Mouse (Mus musculus) hindbrain, embryonic 14.5 days (tissue): ENCODE measurements around the gene Hoxa10. TPM values are rescaled to one million over a fixed set of nuclear protein-coding genes. Genes with fewer than 3 reads are reported as not detected.
A peak's percentile ranks its signal among the peaks of the same experiment; 100 is the strongest.

Source experiments
- ATAC-seq: fragments of 200-750 bp; cut with Nextera tagmentation; 2 replicates; pipeline ENCODE4 v1.8.0; 2017; ENCODE audit warnings: moderate number of reproducible peaks, mild to moderate bottlenecking, moderate TSS enrichment, moderate library complexity; ENCODE audit not compliant: low FRiP score
- DNase-seq: peaks from one replicate; pipeline ENCODE4 v3.0.0-alpha.2; 2015; ENCODE audit warnings: low spot score
- H3K27ac ChIP-seq: fragments of 300-500 bp; sonication (generic); 2 replicates; pipeline ENCODE4 v1.5.1; 2014; ENCODE audit warnings: mild to moderate bottlenecking, moderate library complexity
- H3K27me3 ChIP-seq: fragments of 300-500 bp; sonication (generic); 2 replicates; pipeline ENCODE4 v1.6.1; 2014; ENCODE audit warnings: mild to moderate bottlenecking, low read length, mixed read lengths; ENCODE audit not compliant: control insufficient read depth, insufficient read depth
- H3K36me3 ChIP-seq: fragments of 300-500 bp; sonication (generic); replicated peaks from 2 replicates; pipeline ENCODE4 v1.6.1; 2014; ENCODE audit not compliant: control insufficient read depth, insufficient read depth
- H3K4me1 ChIP-seq: fragments of 300-500 bp; sonication (generic); replicated peaks from 2 replicates; pipeline ENCODE4 v1.6.1; 2014; ENCODE audit warnings: antibody characterized with exemption, low read length, mixed read lengths; ENCODE audit not compliant: control insufficient read depth, insufficient read depth
- H3K4me2 ChIP-seq: fragments of 300-500 bp; sonication (generic); replicated peaks from 2 replicates; pipeline ENCODE4 v1.6.1; 2014; ENCODE audit warnings: mild to moderate bottlenecking, moderate library complexity
- H3K4me3 ChIP-seq: fragments of 300-500 bp; sonication (generic); replicated peaks from 2 replicates; pipeline ENCODE4 v1.5.1; 2014; ENCODE audit warnings: mild to moderate bottlenecking, low read length
- H3K9ac ChIP-seq: fragments of 300-500 bp; sonication (generic); 2 replicates; pipeline ENCODE4 v1.6.1; 2014
- H3K9me3 ChIP-seq: fragments of 300-500 bp; sonication (generic); 2 replicates; pipeline ENCODE4 v1.6.1; 2016; ENCODE audit warnings: low read length; ENCODE audit not compliant: control insufficient read depth
- WGBS: fragments of 180-500 bp; shearing (Covaris S2); extraction: QIAGEN DNeasy Blood & Tissue Kit; methylation state at CpG from one replicate; pipeline ENCODE4 v1.1.7; 2014; 5-methylcytosine and 5-hydroxymethylcytosine counted together
- polyA plus RNA-seq: library from polyadenylated mRNA; unstranded; fragments of >200 nt; fragmentation: Nextera tagmentation; extraction: Ambion mirVana; gene quantifications from 2 replicates; pipeline ENCODE4 v1.2.1, GENCODE M21; 2014

Gene Hoxa10
- polyA plus RNA-seq, 1 experiment from 2014 or later, result 0.37 TPM

DNA sequence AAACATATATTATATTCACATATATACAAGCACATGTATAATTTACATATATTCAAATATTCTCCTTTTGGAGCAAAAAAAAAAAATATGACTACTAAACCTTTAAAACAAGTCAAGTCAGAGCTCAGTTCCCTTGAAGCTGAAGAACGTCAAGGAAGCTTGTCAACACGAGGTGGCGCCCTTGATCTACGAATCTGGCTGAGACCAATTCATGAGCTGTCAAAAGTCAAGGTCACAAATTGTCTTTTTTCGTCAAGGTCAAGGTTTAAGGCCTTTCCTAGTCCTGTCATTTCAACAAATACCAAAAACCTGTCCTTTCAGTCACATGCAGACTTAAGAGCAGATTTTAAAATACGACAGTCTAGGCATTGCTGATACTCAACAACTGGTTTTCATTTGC lies 16.3 kb upstream of the Hoxa10 start:
- Histone ChIP-seq H3K9me3 (no peaks in the 10 kb centered on the region), H3K4me2 (no peak overlapping the region), H3K27ac (no peak overlapping the region), H3K9ac (no peak overlapping the region), H3K36me3 (no peaks in the 10 kb centered on the region), H3K4me1 (no peaks in the 10 kb centered on the region; the same call in 1 of the 2 replicates), H3K4me3 (no peak overlapping the region), H3K27me3 (peaks cover 90% of the 10 kb centered on the region)
- DNase-seq (peak; percentile 92), ATAC-seq (no peak)
- WGBS, result under 1% methylated on average over 6 of the region's 6 CpGs

DNA sequence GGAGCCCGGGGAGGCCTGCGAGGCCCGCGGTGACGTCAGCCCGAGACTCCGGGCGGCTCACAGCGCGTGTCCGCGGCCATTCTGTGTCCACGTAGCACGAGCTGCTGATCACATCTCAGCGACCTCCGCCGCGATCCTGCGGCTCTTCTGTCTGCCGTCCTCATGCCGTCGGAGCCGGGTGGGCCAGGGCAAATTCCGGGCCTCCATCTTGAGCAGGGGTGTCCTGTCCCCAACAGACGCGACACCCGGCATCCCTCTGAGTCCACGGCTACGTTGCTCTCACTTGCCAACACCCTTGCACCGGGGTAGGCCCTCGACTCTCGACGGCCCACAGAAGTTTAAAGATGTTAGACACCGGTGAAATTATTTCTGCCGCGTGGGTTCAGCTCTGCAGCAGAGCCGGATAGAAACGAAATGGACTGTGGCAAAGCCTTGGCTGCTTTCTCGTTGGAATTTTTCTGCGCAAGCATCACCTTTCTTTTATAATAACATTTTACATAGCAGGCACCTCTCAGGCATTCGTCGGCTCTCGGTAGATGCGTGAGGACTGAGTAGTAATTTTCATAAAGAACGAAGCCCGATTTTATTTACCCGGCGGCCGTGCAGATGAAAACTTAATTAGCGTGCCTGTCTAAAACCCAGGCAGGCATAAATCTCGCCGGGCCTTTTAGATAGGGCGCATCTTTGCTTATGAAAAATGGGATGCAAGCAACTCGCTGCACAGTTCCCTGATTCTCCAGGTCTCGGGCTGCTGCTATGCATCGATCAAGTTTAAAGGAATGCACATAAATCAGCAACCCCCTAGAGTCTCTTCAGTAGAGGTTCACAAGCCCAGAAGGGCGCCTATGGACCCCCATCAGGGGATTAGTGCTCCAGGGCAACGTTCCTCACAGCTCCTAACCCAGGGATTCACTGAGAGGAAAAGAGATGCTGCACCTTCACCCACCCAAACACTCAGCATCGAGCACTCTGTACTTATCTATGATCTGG lies 13.2 kb upstream of the Hoxa10 start:
- Histone ChIP-seq H3K9ac (no peak overlapping the region), H3K9me3 (no peaks in the 10 kb centered on the region), H3K4me3 (no peak overlapping the region), H3K4me2 (no peak overlapping the region), H3K4me1 (no peaks in the 10 kb centered on the region), H3K36me3 (no peaks in the 10 kb centered on the region), H3K27me3 (peaks cover 98% of the 10 kb centered on the region), H3K27ac (no peak overlapping the region)
- DNase-seq (no peak), ATAC-seq (no peak)
- 1% methylated on average over 59 of the region's 59 CpGs for WGBS

DNA sequence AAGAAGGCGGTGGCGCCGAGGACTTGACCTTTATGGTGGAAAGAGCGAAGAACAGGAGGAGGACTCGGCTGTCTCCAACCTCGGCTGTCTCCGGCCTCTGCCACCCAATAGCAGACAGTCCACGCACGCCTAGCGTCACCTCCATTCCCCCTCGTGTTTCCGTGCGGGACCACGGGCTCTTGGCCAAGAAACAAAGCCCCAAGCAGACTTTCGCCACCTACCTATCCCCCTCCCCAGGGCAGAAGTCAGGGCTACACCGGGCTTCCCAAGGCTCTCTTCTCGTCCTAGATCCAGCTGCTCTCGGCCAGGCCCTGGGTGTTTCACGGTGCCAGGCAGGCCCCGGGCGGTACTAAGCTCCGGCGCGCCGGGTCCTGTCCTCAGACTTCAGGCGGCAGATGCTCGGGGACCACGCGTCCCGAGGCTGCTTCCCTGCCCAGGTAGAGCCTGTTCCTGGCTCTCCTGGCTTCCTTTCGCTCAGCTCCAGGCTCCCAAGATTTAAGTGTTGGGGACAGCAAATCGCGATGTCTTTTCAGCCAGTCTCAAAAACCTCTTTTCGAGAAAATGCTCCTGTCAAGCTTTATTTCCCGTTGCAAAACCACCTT lies 12.2 kb upstream of the Hoxa10 start:
- H3K4me3 ChIP-seq, result no peak overlapping the region
- H3K4me1 ChIP-seq, result no peaks in the 10 kb centered on the region
- WGBS, result 2% methylated on average over 35 of the region's 35 CpGs
- ATAC-seq, result no peak
- H3K27me3 ChIP-seq, result peaks cover 98% of the 10 kb centered on the region
- H3K36me3 ChIP-seq, result no peaks in the 10 kb centered on the region
- no peak for DNase-seq
- H3K27ac ChIP-seq, result no peak overlapping the region
- no peak overlapping the region for H3K4me2 ChIP-seq
- no peaks in the 10 kb centered on the region for H3K9me3 ChIP-seq
- no peak overlapping the region for H3K9ac ChIP-seq

DNA sequence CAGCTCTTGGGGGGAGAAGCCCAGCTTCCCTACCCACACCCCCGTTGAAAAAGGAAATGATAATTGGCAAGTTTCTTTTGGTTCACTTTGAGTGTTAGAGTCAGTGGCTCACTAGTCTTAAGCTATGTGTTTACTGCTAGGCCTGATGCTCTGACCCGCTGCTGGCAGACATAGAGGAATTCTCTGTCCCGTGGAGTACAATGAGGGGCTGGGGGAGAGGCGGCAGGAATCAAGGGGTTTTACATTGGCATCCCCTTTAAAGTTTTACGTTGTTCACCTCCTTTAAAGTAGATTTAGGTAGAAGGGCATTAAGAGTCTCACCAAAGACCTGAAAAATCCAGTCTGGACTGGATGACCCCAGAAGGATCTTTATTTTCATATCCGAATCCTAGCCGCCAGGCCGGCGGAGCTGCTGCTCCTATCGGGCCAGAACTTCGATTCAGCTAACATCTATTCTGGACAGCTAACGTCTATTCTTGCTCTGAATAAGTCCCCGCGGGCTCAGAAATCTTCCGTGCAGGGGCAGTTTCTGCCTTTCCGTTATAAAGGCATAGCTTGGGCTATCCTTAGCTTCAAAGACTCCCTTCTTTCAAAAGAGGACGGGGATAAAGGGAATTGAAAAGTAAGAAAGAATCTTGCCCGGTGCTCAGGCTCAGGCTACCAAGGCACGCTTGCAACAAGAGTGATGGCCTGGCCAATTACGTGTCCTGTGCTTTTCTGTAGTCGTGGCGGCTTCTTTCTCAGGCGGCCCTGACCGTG lies 11.5 kb upstream of the Hoxa10 start:
- no peak for ATAC-seq
- Histone ChIP-seq H3K4me3 (no peak overlapping the region), H3K4me1 (no peaks in the 10 kb centered on the region), H3K27ac (no peak overlapping the region), H3K9ac (no peak overlapping the region), H3K9me3 (no peaks in the 10 kb centered on the region), H3K36me3 (no peaks in the 10 kb centered on the region), H3K4me2 (no peak overlapping the region), H3K27me3 (peaks cover 98% of the 10 kb centered on the region)
- WGBS, result under 1% methylated on average over 24 of the region's 24 CpGs
- no peak for DNase-seq

DNA sequence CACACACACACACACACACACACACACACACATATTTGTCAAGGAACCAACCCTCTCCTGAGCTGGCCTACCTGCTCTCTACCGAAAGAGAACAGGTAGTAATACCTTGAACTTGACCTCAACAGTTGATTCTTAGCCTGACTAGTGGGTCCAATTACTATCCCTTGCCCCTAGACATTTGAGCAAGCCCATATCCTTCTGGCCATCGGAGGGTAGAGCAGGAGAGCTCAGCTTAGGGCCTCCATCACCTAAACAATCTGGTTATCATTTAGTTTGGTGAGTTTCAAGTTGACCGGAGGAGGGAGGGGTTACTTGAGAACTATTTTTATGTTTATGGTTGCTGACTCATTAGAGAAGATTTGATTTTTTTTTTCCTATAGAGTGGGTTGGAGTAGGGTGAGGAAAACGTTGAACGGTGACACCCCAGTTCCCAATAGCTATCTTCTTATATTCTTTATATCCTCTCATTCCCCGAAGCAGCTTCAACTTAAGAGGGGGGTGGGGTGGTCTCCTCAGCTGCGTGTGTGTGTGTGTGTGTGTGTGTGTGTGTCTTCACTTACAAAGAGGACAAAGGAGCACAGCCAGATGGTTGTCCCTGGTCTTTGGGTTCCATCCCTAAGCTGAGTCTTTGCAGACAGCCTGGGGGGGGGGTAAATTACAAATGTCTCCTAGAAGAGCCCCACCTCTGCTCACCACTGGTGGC lies 10.7 kb upstream of the Hoxa10 start:
- Histone ChIP-seq H3K27ac (no peak overlapping the region), H3K4me3 (no peak overlapping the region), H3K36me3 (no peaks in the 10 kb centered on the region), H3K27me3 (peaks cover 98% of the 10 kb centered on the region), H3K4me1 (no peaks in the 10 kb centered on the region), H3K4me2 (no peak overlapping the region), H3K9me3 (no peaks in the 10 kb centered on the region), H3K9ac (no peak overlapping the region)
- ATAC-seq, result no peak
- no peak for DNase-seq
- 10% methylated on average over 7 of the region's 7 CpGs for WGBS

DNA sequence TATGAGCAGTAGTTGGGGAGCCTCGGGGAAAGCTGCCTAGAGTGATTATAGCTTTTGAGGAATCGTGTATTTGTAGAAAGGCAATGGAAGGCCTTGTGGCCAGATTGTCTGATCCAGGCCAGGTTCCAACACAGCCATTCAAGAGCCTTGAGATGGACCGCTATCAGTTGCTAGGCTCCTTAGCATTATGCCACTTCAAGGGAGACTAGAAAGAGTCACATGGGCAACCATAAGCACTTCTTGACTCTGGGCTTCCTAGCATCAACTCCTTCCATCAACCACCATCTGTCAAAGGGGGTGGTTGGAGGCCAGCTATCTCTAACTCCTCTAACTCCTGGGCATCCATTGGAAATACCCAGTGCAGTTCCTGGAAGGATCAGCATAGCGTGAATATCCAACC lies 9.2 kb upstream of the Hoxa10 start:
- ATAC-seq, result no peak
- 0% methylated on average over 4 of the region's 4 CpGs for WGBS
- Histone ChIP-seq H3K4me2 (no peak overlapping the region), H3K4me3 (no peak overlapping the region), H3K27ac (no peak overlapping the region), H3K9ac (no peak overlapping the region), H3K9me3 (no peaks in the 10 kb centered on the region), H3K4me1 (no peaks in the 10 kb centered on the region), H3K27me3 (peaks cover 99% of the 10 kb centered on the region), H3K36me3 (no peaks in the 10 kb centered on the region)
- no peak for DNase-seq

DNA sequence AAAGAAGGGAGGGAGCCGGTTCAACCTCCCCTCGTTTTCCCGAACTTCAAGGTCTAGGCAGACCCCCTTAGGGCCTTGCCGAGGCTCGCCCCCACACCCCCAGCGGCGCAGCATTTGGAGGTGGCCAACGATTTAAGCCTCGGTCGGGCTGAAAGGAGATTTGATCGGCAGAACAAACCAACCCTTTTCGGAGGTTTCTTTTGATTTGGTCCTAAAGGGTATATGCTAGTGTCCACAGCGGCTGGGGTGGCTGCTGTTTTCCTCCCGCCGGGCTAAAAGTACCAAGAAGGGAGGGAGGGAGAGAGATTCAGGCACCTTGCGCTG lies 8.7 kb upstream of the Hoxa10 start:
- H3K9me3 ChIP-seq, result no peaks in the 10 kb centered on the region
- H3K27me3 ChIP-seq, result peaks cover 100% of the 10 kb centered on the region
- 0% methylated on average over 16 of the region's 16 CpGs for WGBS
- no peak for ATAC-seq
- no peaks in the 10 kb centered on the region for H3K36me3 ChIP-seq
- no peak overlapping the region for H3K9ac ChIP-seq
- no peak overlapping the region for H3K4me3 ChIP-seq
- H3K4me2 ChIP-seq, result no peak overlapping the region
- DNase-seq, result no peak
- no peaks in the 10 kb centered on the region for H3K4me1 ChIP-seq
- no peak overlapping the region for H3K27ac ChIP-seq

DNA sequence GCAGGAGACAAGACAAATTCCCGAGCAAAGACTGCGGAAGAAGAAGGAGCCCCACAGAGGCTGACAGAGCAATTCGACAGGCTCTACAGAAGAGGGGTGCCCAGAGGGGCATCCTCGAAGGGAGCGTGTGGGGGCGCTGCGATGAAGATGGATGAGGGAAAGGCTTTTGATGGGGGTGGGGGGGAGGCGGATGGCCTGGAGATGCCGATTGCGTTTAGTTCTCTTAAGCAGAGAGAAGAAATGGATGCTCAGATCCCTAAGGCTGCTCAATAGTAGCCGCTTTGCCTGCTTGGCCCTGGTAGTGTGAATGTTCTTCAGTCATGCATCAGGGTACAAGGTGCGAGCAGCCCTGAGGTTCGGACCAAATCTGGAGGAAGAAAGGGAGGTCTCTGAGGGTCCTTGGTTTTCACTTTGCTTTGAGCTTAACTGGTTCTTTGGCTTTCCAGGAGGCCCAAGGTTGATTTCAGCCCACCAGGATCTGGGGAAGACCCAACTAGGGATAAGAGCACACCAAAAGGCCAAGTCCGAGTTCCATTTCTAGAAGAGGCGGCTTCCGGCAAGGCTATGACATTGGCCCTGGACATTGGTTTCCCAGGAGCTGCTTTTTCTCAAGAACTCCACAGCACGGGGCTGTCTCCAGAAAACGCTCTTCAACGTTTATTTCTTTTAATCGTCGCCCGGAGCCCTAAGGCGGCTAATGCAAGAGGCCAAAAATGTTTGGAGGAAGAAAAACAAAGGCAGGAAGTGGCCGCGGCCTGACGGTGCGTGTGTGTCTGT lies 8.2 kb upstream of the Hoxa10 start:
- H3K4me3 ChIP-seq, result no peak overlapping the region
- H3K27me3 ChIP-seq, result peaks cover 100% of the 10 kb centered on the region
- no peak for DNase-seq
- no peak overlapping the region for H3K4me2 ChIP-seq
- no peak overlapping the region for H3K9ac ChIP-seq
- no peaks in the 10 kb centered on the region for H3K36me3 ChIP-seq
- H3K27ac ChIP-seq, result no peak overlapping the region
- no peaks in the 10 kb centered on the region for H3K4me1 ChIP-seq
- 1% methylated on average over 27 of the region's 27 CpGs for WGBS
- H3K9me3 ChIP-seq, result no peaks in the 10 kb centered on the region
- no peak for ATAC-seq
